Mouse (Mus musculus): Measurements from ENCODE around the gene Nlgn1. TPM values are rescaled to one million over a fixed set of nuclear protein-coding genes. Genes with fewer than 3 reads are reported as not detected.
"Not testable (repeated sequence)": the region's sequence is repeated elsewhere in the genome, so short reads cannot be mapped to it uniquely, and the experiment has no call there.

Gene Nlgn1
- polyA plus RNA-seq, 1 experiment from 2014 or later = 0.93 TPM

- H3K4me2 ChIP-seq (ENCODE audit: low read length) = no peak overlapping the region
- ATAC-seq (replicated peaks; ENCODE audit: low FRiP score, low read depth) (no peak), DNase-seq (ENCODE audit: low spot score) (no peak)
- no peaks in the 10 kb centered on the region for H3K27me3 ChIP-seq (ENCODE audit: insufficient read depth, low read length)
- no peak for TF ChIP-seq CTCF (IDR thresholded peaks at IDR 0.05; ENCODE audit: low read depth)
- no peaks in the 10 kb centered on the region for H3K4me1 ChIP-seq (replicated peaks; ENCODE audit: insufficient read depth, low read length)
- no peak overlapping the region for H3K9ac ChIP-seq (ENCODE audit: low read depth, low read length)
- H3K9me3 ChIP-seq (replicated peaks; ENCODE audit: low read length) = no peaks in the 10 kb centered on the region
- H3K36me3 ChIP-seq (ENCODE audit: insufficient read depth, low read length) = no peaks in the 10 kb centered on the region
- no peak overlapping the region for H3K4me3 ChIP-seq (replicated peaks; ENCODE audit: low read depth, low read length)
- WGBS = 72% methylated on average over 4 of the region's 4 CpGs
- H3K27ac ChIP-seq = no peak overlapping the region
Measured at GRCm38 (mm10) chr3:25645895-25646691, 686.2 kb downstream of the Nlgn1 start.

- no peak for ATAC-seq (replicated peaks; ENCODE audit: low FRiP score, low read depth)
- Histone ChIP-seq H3K36me3 (ENCODE audit: insufficient read depth, low read length) (no peaks in the 10 kb centered on the region), H3K27me3 (ENCODE audit: insufficient read depth, low read length) (no peaks in the 10 kb centered on the region), H3K9me3 (replicated peaks; ENCODE audit: low read length) (no peaks in the 10 kb centered on the region), H3K4me1 (replicated peaks; ENCODE audit: insufficient read depth, low read length) (no peaks in the 10 kb centered on the region), H3K9ac (ENCODE audit: low read depth, low read length) (no peak overlapping the region), H3K4me3 (replicated peaks; ENCODE audit: low read depth, low read length) (no peak overlapping the region), H3K27ac (no peak overlapping the region), H3K4me2 (ENCODE audit: low read length) (no peak overlapping the region)
- WGBS = 86% methylated on average over 2 of the region's 2 CpGs
- TF ChIP-seq CTCF (IDR thresholded peaks at IDR 0.05; ENCODE audit: low read depth) = no peak
- DNase-seq (ENCODE audit: low spot score) = no peak
Measured at GRCm38 (mm10) chr3:25629198-25629597, 703.1 kb downstream of the Nlgn1 start.

- Histone ChIP-seq H3K9me3 (replicated peaks; ENCODE audit: low read length) (no peaks in the 10 kb centered on the region), H3K9ac (ENCODE audit: low read depth, low read length) (no peak overlapping the region), H3K4me1 (replicated peaks; ENCODE audit: insufficient read depth, low read length) (no peaks in the 10 kb centered on the region), H3K27me3 (ENCODE audit: insufficient read depth, low read length) (no peaks in the 10 kb centered on the region), H3K4me3 (replicated peaks; ENCODE audit: low read depth, low read length) (no peak overlapping the region), H3K4me2 (ENCODE audit: low read length) (no peak overlapping the region), H3K27ac (no peak overlapping the region), H3K36me3 (ENCODE audit: insufficient read depth, low read length) (no peaks in the 10 kb centered on the region)
- ATAC-seq (replicated peaks; ENCODE audit: low FRiP score, low read depth) = no peak
- no peak for DNase-seq (ENCODE audit: low spot score)
- 53% methylated on average over 1 of the region's 1 CpGs for WGBS
- no peak for TF ChIP-seq CTCF (IDR thresholded peaks at IDR 0.05; ENCODE audit: low read depth)
Measured at GRCm38 (mm10) chr3:25606597-25606996, 725.7 kb downstream of the Nlgn1 start.

- 68% methylated on average over 5 of the region's 5 CpGs for WGBS
- no peak overlapping the region for H3K4me3 ChIP-seq (replicated peaks; ENCODE audit: low read depth, low read length)
- H3K4me1 ChIP-seq (replicated peaks; ENCODE audit: insufficient read depth, low read length) = no peaks in the 10 kb centered on the region
- no peak for TF ChIP-seq CTCF (IDR thresholded peaks at IDR 0.05; ENCODE audit: low read depth)
- H3K9me3 ChIP-seq (replicated peaks; ENCODE audit: low read length) = no peaks in the 10 kb centered on the region
- no peak for DNase-seq (ENCODE audit: low spot score)
- H3K9ac ChIP-seq (ENCODE audit: low read depth, low read length) = no peak overlapping the region
- ATAC-seq (replicated peaks; ENCODE audit: low FRiP score, low read depth) = no peak
- no peaks in the 10 kb centered on the region for H3K27me3 ChIP-seq (ENCODE audit: insufficient read depth, low read length)
- H3K4me2 ChIP-seq (ENCODE audit: low read length) = no peak overlapping the region
- H3K36me3 ChIP-seq (ENCODE audit: insufficient read depth, low read length) = no peaks in the 10 kb centered on the region
- H3K27ac ChIP-seq = no peak overlapping the region
Measured at GRCm38 (mm10) chr3:25597513-25597912, 734.7 kb downstream of the Nlgn1 start.

GRCm38 (mm10) chr3:25575526-25575925 is 756.7 kb downstream of the Nlgn1 start:
- 73% methylated on average over 5 of the region's 5 CpGs for WGBS

GRCm38 (mm10) chr3:25574840-25575239 is 757.4 kb downstream of the Nlgn1 start:
- Histone ChIP-seq H3K9ac (ENCODE audit: low read depth, low read length) (no peak overlapping the region), H3K36me3 (ENCODE audit: insufficient read depth, low read length) (no peaks in the 10 kb centered on the region), H3K4me3 (replicated peaks; ENCODE audit: low read depth, low read length) (no peak overlapping the region), H3K27ac (no peak overlapping the region), H3K9me3 (replicated peaks; ENCODE audit: low read length) (no peaks in the 10 kb centered on the region), H3K27me3 (ENCODE audit: insufficient read depth, low read length) (no peaks in the 10 kb centered on the region), H3K4me2 (ENCODE audit: low read length) (no peak overlapping the region), H3K4me1 (replicated peaks; ENCODE audit: insufficient read depth, low read length) (no peaks in the 10 kb centered on the region)
- WGBS = 83% methylated on average over 3 of the region's 3 CpGs
- DNase-seq (ENCODE audit: low spot score) (no peak), ATAC-seq (replicated peaks; ENCODE audit: low FRiP score, low read depth) (no peak)
- TF ChIP-seq CTCF (IDR thresholded peaks at IDR 0.05; ENCODE audit: low read depth) = no peak

More at GRCm38 (mm10) chr3:25575526-25575925, 756.7 kb downstream of the Nlgn1 start:
- H3K27ac ChIP-seq = no peak overlapping the region
- ATAC-seq (replicated peaks; ENCODE audit: low FRiP score, low read depth) (no peak), DNase-seq (ENCODE audit: low spot score) (no peak)
- H3K27me3 ChIP-seq (ENCODE audit: insufficient read depth, low read length) = no peaks in the 10 kb centered on the region
- no peaks in the 10 kb centered on the region for H3K36me3 ChIP-seq (ENCODE audit: insufficient read depth, low read length)
- no peak overlapping the region for H3K9ac ChIP-seq (ENCODE audit: low read depth, low read length)
- H3K4me3 ChIP-seq (replicated peaks; ENCODE audit: low read depth, low read length) = no peak overlapping the region
- H3K4me2 ChIP-seq (ENCODE audit: low read length) = no peak overlapping the region
- H3K4me1 ChIP-seq (replicated peaks; ENCODE audit: insufficient read depth, low read length) = no peaks in the 10 kb centered on the region
- no peak for TF ChIP-seq CTCF (IDR thresholded peaks at IDR 0.05; ENCODE audit: low read depth)
- no peaks in the 10 kb centered on the region for H3K9me3 ChIP-seq (replicated peaks; ENCODE audit: low read length)

GRCm38 (mm10) chr3:25558513-25558912 is 773.7 kb downstream of the Nlgn1 start:
- not testable (repeated sequence) for H3K4me1 ChIP-seq (replicated peaks; ENCODE audit: insufficient read depth, low read length); H3K4me3 ChIP-seq (replicated peaks; ENCODE audit: low read depth, low read length); H3K27me3 ChIP-seq (ENCODE audit: insufficient read depth, low read length); H3K27ac ChIP-seq; DNase-seq (ENCODE audit: low spot score); H3K9ac ChIP-seq (ENCODE audit: low read depth, low read length); H3K9me3 ChIP-seq (replicated peaks; ENCODE audit: low read length); H3K4me2 ChIP-seq (ENCODE audit: low read length); ATAC-seq (replicated peaks; ENCODE audit: low FRiP score, low read depth); H3K36me3 ChIP-seq (ENCODE audit: insufficient read depth, low read length)
- WGBS = 86% methylated on average over 1 of the region's 1 CpGs

GRCm38 (mm10) chr3:25549097-25549496 is 783.2 kb downstream of the Nlgn1 start:
- not testable (repeated sequence) for H3K36me3 ChIP-seq (ENCODE audit: insufficient read depth, low read length); H3K4me2 ChIP-seq (ENCODE audit: low read length); H3K4me3 ChIP-seq (replicated peaks; ENCODE audit: low read depth, low read length); H3K27me3 ChIP-seq (ENCODE audit: insufficient read depth, low read length); H3K4me1 ChIP-seq (replicated peaks; ENCODE audit: insufficient read depth, low read length); DNase-seq (ENCODE audit: low spot score); H3K9ac ChIP-seq (ENCODE audit: low read depth, low read length); H3K27ac ChIP-seq; H3K9me3 ChIP-seq (replicated peaks; ENCODE audit: low read length); ATAC-seq (replicated peaks; ENCODE audit: low FRiP score, low read depth)
- WGBS = 100% methylated on average over 3 of the region's 7 CpGs

- 41% methylated on average over 1 of the region's 3 CpGs for WGBS
- DNase-seq (ENCODE audit: low spot score); H3K27me3 ChIP-seq (ENCODE audit: insufficient read depth, low read length); H3K4me2 ChIP-seq (ENCODE audit: low read length); H3K36me3 ChIP-seq (ENCODE audit: insufficient read depth, low read length); H3K4me3 ChIP-seq (replicated peaks; ENCODE audit: low read depth, low read length); H3K9me3 ChIP-seq (replicated peaks; ENCODE audit: low read length); H3K4me1 ChIP-seq (replicated peaks; ENCODE audit: insufficient read depth, low read length); H3K9ac ChIP-seq (ENCODE audit: low read depth, low read length); H3K27ac ChIP-seq; ATAC-seq (replicated peaks; ENCODE audit: low FRiP score, low read depth): not testable (repeated sequence)
Measured at GRCm38 (mm10) chr3:25524236-25524635, 808.0 kb downstream of the Nlgn1 start.

Data from kidney, postnatal 0 days (tissue).